ENCODE assay signal across 8 mouse cellular contexts in genomic region chr8:84203975-84204772, GRCm38 (mm10). TPM values are rescaled to one million over a fixed set of nuclear protein-coding genes. Genes with fewer than 3 reads are reported as not detected.
DNase-seq lines count a peak whose midpoint lies in the region; ATAC-seq lines count a peak whose summit lies in the region.

No protein-coding gene starts in this region.

- H3K9ac ChIP-seq in intestine, embryonic 14.5 days (ENCODE audit: low read length) = peak overlapping the region; percentile 66
- peak overlapping the region; percentile 50; the same call in 1 of the 2 replicates for H3K9ac ChIP-seq in liver, embryonic 16.5 days (ENCODE audit: low read depth, low read length)
- peak overlapping the region; percentile 51 for H3K9ac ChIP-seq in neural tube, embryonic 12.5 days

- H3K36me3 ChIP-seq in intestine, embryonic 14.5 days (ENCODE audit: control insufficient read depth, insufficient read depth, low read length) = peaks cover 23% of the 10 kb centered on the region
- H3K36me3 ChIP-seq in liver, embryonic 16.5 days (ENCODE audit: control insufficient read depth, insufficient read depth) = no peaks in the 10 kb centered on the region
- H3K36me3 ChIP-seq in neural tube, embryonic 12.5 days = peaks cover 7% of the 10 kb centered on the region

- no peaks in the 10 kb centered on the region for H3K27me3 ChIP-seq in intestine, embryonic 14.5 days (replicated peaks; ENCODE audit: control insufficient read depth, insufficient read depth, low read length)
- peaks cover 28% of the 10 kb centered on the region for H3K27me3 ChIP-seq in liver, embryonic 16.5 days (ENCODE audit: control insufficient read depth, insufficient read depth, low read depth, low read length)
- H3K27me3 ChIP-seq in neural tube, embryonic 12.5 days (replicated peaks) = no peaks in the 10 kb centered on the region; the same call in 1 of the 2 replicates

- no peaks in the 10 kb centered on the region for H3K9me3 ChIP-seq in intestine, embryonic 14.5 days (ENCODE audit: control insufficient read depth, low read length)
- no peaks in the 10 kb centered on the region for H3K9me3 ChIP-seq in liver, embryonic 16.5 days (replicated peaks; ENCODE audit: control insufficient read depth, low read length)
- no peaks in the 10 kb centered on the region for H3K9me3 ChIP-seq in neural tube, embryonic 12.5 days

- DNase-seq in cerebellum, postnatal 10 days = peak; percentile 32 to 39
- no peak for DNase-seq in cerebellum, postnatal 4 days (ENCODE audit: low spot score in 2 of 2)
- DNase-seq in adrenal gland, postnatal 25 days = peak; percentile 74
- DNase-seq in gastrocnemius, postnatal 36 days = peak; percentile 75
- no peak for DNase-seq in intestine, embryonic 14.5 days (ENCODE audit: low spot score)
- DNase-seq in cerebellum, adult 11-12 months = no peak

- peak overlapping the region; percentile 91 for H3K27ac ChIP-seq in intestine, embryonic 14.5 days (ENCODE audit: low read depth)
- peak overlapping the region; percentile 85 for H3K27ac ChIP-seq in liver, embryonic 16.5 days (ENCODE audit: low read length)
- peak overlapping the region; percentile 32; the same call in 1 of the 2 replicates for H3K27ac ChIP-seq in neural tube, embryonic 12.5 days

- H3K4me2 ChIP-seq in intestine, embryonic 14.5 days (ENCODE audit: low read length) = peak overlapping the region; percentile 95
- peak overlapping the region; percentile 62 for H3K4me2 ChIP-seq in liver, embryonic 16.5 days (ENCODE audit: low read depth, low read length)
- H3K4me2 ChIP-seq in neural tube, embryonic 12.5 days (replicated peaks) = peak overlapping the region; percentile 89

- ATAC-seq in intestine, embryonic 14.5 days (replicated peaks; ENCODE audit: low FRiP score, low TSS enrichment, low read depth) = no peak
- peak; percentile 27; the same call in 1 of the 2 replicates for ATAC-seq in liver, embryonic 16.5 days (ENCODE audit: low read depth)
- no peak for ATAC-seq in neural tube, embryonic 12.5 days (ENCODE audit: low FRiP score, low read depth)

- 48% methylated on average over 13 of the region's 13 CpGs for WGBS in intestine, embryonic 14.5 days
- 23% methylated on average over 13 of the region's 13 CpGs for WGBS in liver, embryonic 16.5 days (ENCODE audit: insufficient replicate concordance)
- WGBS in neural tube, embryonic 12.5 days = 54% methylated on average over 13 of the region's 13 CpGs

- peaks cover 59% of the 10 kb centered on the region for H3K4me1 ChIP-seq in intestine, embryonic 14.5 days (replicated peaks; ENCODE audit: control insufficient read depth, insufficient read depth, low read length)
- peaks cover 27% of the 10 kb centered on the region for H3K4me1 ChIP-seq in liver, embryonic 16.5 days (ENCODE audit: control insufficient read depth, low read depth, low read length)
- H3K4me1 ChIP-seq in neural tube, embryonic 12.5 days = peaks cover 63% of the 10 kb centered on the region

- intact Hi-C loops in gastrocnemius, postnatal 36 days (cut with DNase I) = no loop called here

- H3K4me3 ChIP-seq in intestine, embryonic 14.5 days (ENCODE audit: low read depth, low read length) = peak overlapping the region; percentile 71
- peak overlapping the region; percentile 51 for H3K4me3 ChIP-seq in liver, embryonic 16.5 days (ENCODE audit: low read depth, low read length)
- peak overlapping the region; percentile 32 for H3K4me3 ChIP-seq in neural tube, embryonic 12.5 days

RNA-seq across cellular contexts. Expression of gene Nanos3, which starts 19.2 kb away (rescaled TPM):
- total RNA-seq in adrenal gland, postnatal 25 days (2021) = 1.3 TPM in 1 of 2 replicates, not detected in the other
- total RNA-seq in gastrocnemius, postnatal 36 days (2021) = not detected
- 4.1 and 4.4 TPM in 2 replicates for polyA plus RNA-seq in intestine, embryonic 14.5 days (2014; fragmentation: Nextera tagmentation; extraction: Ambion mirVana)
- polyA plus RNA-seq in liver, embryonic 16.5 days (2015; fragmentation: Nextera tagmentation; extraction: Ambion mirVana) = not detected in 2 replicates
- polyA plus RNA-seq in neural tube, embryonic 12.5 days (2016; fragmentation: Nextera tagmentation; extraction: Ambion mirVana) = 5.3 and 6.3 TPM in 2 replicates

RNA-seq across cellular contexts. Expression of gene Zswim4, which starts 32.7 kb away (rescaled TPM):
- total RNA-seq in adrenal gland, postnatal 25 days (2021) = 41.3 and 44.1 TPM in 2 replicates
- 1 to 10 TPM; 7.1 to 8.4 TPM for total RNA-seq in gastrocnemius, postnatal 36 days (2021)
- 10.9 and 11.5 TPM in 2 replicates for polyA plus RNA-seq in intestine, embryonic 14.5 days (2014; fragmentation: Nextera tagmentation; extraction: Ambion mirVana)
- polyA plus RNA-seq in liver, embryonic 16.5 days (2015; fragmentation: Nextera tagmentation; extraction: Ambion mirVana) = 2.2 and 2.8 TPM in 2 replicates
- polyA plus RNA-seq in neural tube, embryonic 12.5 days (2016; fragmentation: Nextera tagmentation; extraction: Ambion mirVana) = 52.8 and 57.9 TPM in 2 replicates

RNA-seq across cellular contexts. Expression of gene D8Ertd738e, which starts 45.3 kb away (rescaled TPM):
- 261 and 266 TPM in 2 replicates for total RNA-seq in adrenal gland, postnatal 25 days (2021)
- 100 to 1,000 TPM; 166 to 182 TPM for total RNA-seq in gastrocnemius, postnatal 36 days (2021)
- polyA plus RNA-seq in intestine, embryonic 14.5 days (2014; fragmentation: Nextera tagmentation; extraction: Ambion mirVana) = 377 and 380 TPM in 2 replicates
- 175 and 185 TPM in 2 replicates for polyA plus RNA-seq in liver, embryonic 16.5 days (2015; fragmentation: Nextera tagmentation; extraction: Ambion mirVana)
- 256 and 282 TPM in 2 replicates for polyA plus RNA-seq in neural tube, embryonic 12.5 days (2016; fragmentation: Nextera tagmentation; extraction: Ambion mirVana)

RNA-seq across cellular contexts. Expression of gene Mri1, which starts 53.0 kb away (rescaled TPM):
- total RNA-seq in adrenal gland, postnatal 25 days (2021) = 31.3 and 45.3 TPM in 2 replicates
- total RNA-seq in gastrocnemius, postnatal 36 days (2021) = 10 to 100 TPM; 11.0 to 17.3 TPM
- polyA plus RNA-seq in intestine, embryonic 14.5 days (2014; fragmentation: Nextera tagmentation; extraction: Ambion mirVana) = 79.7 and 90.6 TPM in 2 replicates
- polyA plus RNA-seq in liver, embryonic 16.5 days (2015; fragmentation: Nextera tagmentation; extraction: Ambion mirVana) = 27.1 and 27.9 TPM in 2 replicates
- polyA plus RNA-seq in neural tube, embryonic 12.5 days (2016; fragmentation: Nextera tagmentation; extraction: Ambion mirVana) = 60.7 and 63.3 TPM in 2 replicates

RNA-seq across cellular contexts. Expression of gene 4930432K21Rik, which starts 56.3 kb away (rescaled TPM):
- 0.73 and 1.4 TPM in 2 replicates for total RNA-seq in adrenal gland, postnatal 25 days (2021)
- total RNA-seq in gastrocnemius, postnatal 36 days (2021) = under 1 TPM in 1 of 2 experiments, not detected in 1; 0.28 TPM
- polyA plus RNA-seq in intestine, embryonic 14.5 days (2014; fragmentation: Nextera tagmentation; extraction: Ambion mirVana) = 0.48 and 0.92 TPM in 2 replicates
- polyA plus RNA-seq in liver, embryonic 16.5 days (2015; fragmentation: Nextera tagmentation; extraction: Ambion mirVana) = 0.26 and 0.28 TPM in 2 replicates
- 1.9 and 2.0 TPM in 2 replicates for polyA plus RNA-seq in neural tube, embryonic 12.5 days (2016; fragmentation: Nextera tagmentation; extraction: Ambion mirVana)

Comparison
In these comparisons a context has a peak if more than half of its experiments do, and no peak if none do; other contexts are left out.
1. DNase-seq: peak in cerebellum, postnatal 10 days (2 of 2), adrenal gland, postnatal 25 days (single experiment) and gastrocnemius, postnatal 36 days (2 of 2); none in cerebellum, postnatal 4 days (0 of 2), intestine, embryonic 14.5 days (single experiment) and cerebellum, adult 11-12 months (single experiment).
2. H3K27ac ChIP-seq: peak in every context shown above with its lines; median percentile 91 in intestine, embryonic 14.5 days; 85 in liver, embryonic 16.5 days; 32 in neural tube, embryonic 12.5 days.
3. Peak in every context shown above with its lines, with median percentiles within 50 percentile points of each other: H3K4me2 ChIP-seq, H3K4me3 ChIP-seq and H3K9ac ChIP-seq.